In genomic region chr7:125762883-125763830, GRCm38 (mm10) we compare ENCODE assay signal across 12 mouse cellular contexts. TPM values are rescaled to one million over a fixed set of nuclear protein-coding genes. Genes with fewer than 3 reads are reported as not detected.
A peak's percentile ranks its signal among the peaks of the same experiment; 100 is the strongest.
DNase-seq lines count a peak whose midpoint lies in the region; ATAC-seq and TF ChIP-seq lines count a peak whose summit lies in the region.
"Had no signal": no experiment of that assay in that cellular context is flagged by ENCODE, and none has a peak within 500 bp of the region (broad histone marks: within the 10 kb centered on the region; RNA-seq: fewer than 3 reads in every experiment).

No protein-coding gene starts in this region.

- peaks cover 76% of the 10 kb centered on the region for H3K27me3 ChIP-seq in forebrain, embryonic 10.5 days (ENCODE audit: poor library complexity, severe bottlenecking)
- H3K27me3 ChIP-seq in forebrain, embryonic 15.5 days, result no peaks in the 10 kb centered on the region
- H3K27me3 ChIP-seq in lung, embryonic 16.5 days (ENCODE audit: control insufficient read depth, insufficient read depth, low read depth, low read length), result no peaks in the 10 kb centered on the region
- no peaks in the 10 kb centered on the region for H3K27me3 ChIP-seq in hindbrain, embryonic 15.5 days

- H3K36me3 ChIP-seq in forebrain, embryonic 10.5 days (replicated peaks), result peaks cover 19% of the 10 kb centered on the region
- H3K36me3 ChIP-seq in forebrain, embryonic 15.5 days, result peaks cover 5% of the 10 kb centered on the region; the same call in 1 of the 2 replicates
- 0 out of 2 replicates have a peak, but pooled peaks cover 2% of the 10 kb centered on the region for H3K36me3 ChIP-seq in lung, embryonic 16.5 days (ENCODE audit: control insufficient read depth, insufficient read depth, low read length)
- H3K36me3 ChIP-seq in hindbrain, embryonic 15.5 days, result 0 out of 2 replicates have a peak, but pooled peaks cover 3% of the 10 kb centered on the region

- no peak overlapping the region for H3K4me3 ChIP-seq in forebrain, embryonic 10.5 days
- H3K4me3 ChIP-seq in forebrain, embryonic 15.5 days, result no peak overlapping the region
- no peak overlapping the region for H3K4me3 ChIP-seq in lung, embryonic 16.5 days (ENCODE audit: low read length)
- no peak overlapping the region for H3K4me3 ChIP-seq in hindbrain, embryonic 15.5 days
- no peak overlapping the region for H3K4me3 ChIP-seq in left cerebral cortex, adult 2 months

- H3K4me1 ChIP-seq in forebrain, embryonic 10.5 days, result peaks cover 30% of the 10 kb centered on the region
- H3K4me1 ChIP-seq in forebrain, embryonic 15.5 days, result peaks cover 10% of the 10 kb centered on the region
- H3K4me1 ChIP-seq in lung, embryonic 16.5 days (replicated peaks; ENCODE audit: control insufficient read depth, insufficient read depth, low read length), result 0 out of 2 replicates have a peak, but pooled peaks cover 4% of the 10 kb centered on the region
- H3K4me1 ChIP-seq in hindbrain, embryonic 15.5 days (replicated peaks), result peaks cover 26% of the 10 kb centered on the region

- peak overlapping the region; percentile 52 for H3K27ac ChIP-seq in forebrain, embryonic 10.5 days
- no peak overlapping the region for H3K27ac ChIP-seq in forebrain, embryonic 15.5 days (replicated peaks)
- H3K27ac ChIP-seq in lung, embryonic 16.5 days (ENCODE audit: low read length), result peak overlapping the region; percentile 70
- no peak overlapping the region for H3K27ac ChIP-seq in hindbrain, embryonic 15.5 days (replicated peaks)
- H3K27ac ChIP-seq in left cerebral cortex, adult 2 months, result no peak overlapping the region

- intact Hi-C loops in left cerebral cortex, adult 2 months (cut with DNase I), result no loop called here

- no peak overlapping the region for H3K4me2 ChIP-seq in forebrain, embryonic 15.5 days (replicated peaks)
- no peak overlapping the region for H3K4me2 ChIP-seq in lung, embryonic 16.5 days (ENCODE audit: low read depth, low read length)
- no peak overlapping the region for H3K4me2 ChIP-seq in hindbrain, embryonic 15.5 days

- no peaks in the 10 kb centered on the region for H3K9me3 ChIP-seq in forebrain, embryonic 10.5 days
- no peaks in the 10 kb centered on the region for H3K9me3 ChIP-seq in forebrain, embryonic 15.5 days
- H3K9me3 ChIP-seq in lung, embryonic 16.5 days (ENCODE audit: control insufficient read depth, low read length), result no peaks in the 10 kb centered on the region
- no peaks in the 10 kb centered on the region for H3K9me3 ChIP-seq in hindbrain, embryonic 15.5 days

- WGBS in forebrain, embryonic 10.5 days, result 24% methylated on average over 7 of the region's 7 CpGs
- WGBS in forebrain, embryonic 15.5 days, result 19% methylated on average over 7 of the region's 7 CpGs
- WGBS in lung, embryonic 16.5 days, result 76% methylated on average over 7 of the region's 7 CpGs
- WGBS in hindbrain, embryonic 15.5 days, result 36% methylated on average over 7 of the region's 7 CpGs

- no peak for TF ChIP-seq CTCF in left cerebral cortex, adult 2 months (IDR thresholded peaks at IDR 0.05)

- peak; percentile 53 for DNase-seq in forebrain, embryonic 10.5 days (ENCODE audit: extremely low spot score, low spot score)
- no peak for DNase-seq in lung, postnatal 14 days
- peak; percentile 44 for DNase-seq in retina, embryonic 14.5 days (ENCODE audit: low spot score)
- no peak for DNase-seq in left cerebral cortex, adult 2 months (ENCODE audit: extremely low spot score in 1 of 2, low spot score in 2 of 2)
- DNase-seq in gastrocnemius, adult 18-20 months (ENCODE audit: low spot score), result no peak
- DNase-seq: adrenal gland, adult 8-10 months; cerebellum, postnatal 25 days; kidney, adult 8-10 months; lung, adult 2 months had no signal

- no peak for ATAC-seq in forebrain, embryonic 15.5 days (replicated peaks)
- ATAC-seq in lung, embryonic 16.5 days (ENCODE audit: low read depth), result no peak
- ATAC-seq in hindbrain, embryonic 15.5 days (ENCODE audit: low FRiP score, low read depth), result peak; percentile 50; the same call in 1 of the 2 replicates

- H3K9ac ChIP-seq in forebrain, embryonic 15.5 days (replicated peaks), result no peak overlapping the region
- H3K9ac ChIP-seq in lung, embryonic 16.5 days (ENCODE audit: low read length), result no peak overlapping the region
- no peak overlapping the region for H3K9ac ChIP-seq in hindbrain, embryonic 15.5 days

RNA-seq across cellular contexts. Expression of gene D430042O09Rik, which starts 55.5 kb away (rescaled TPM):
- polyA plus RNA-seq in forebrain, embryonic 10.5 days (2016; fragmentation: Nextera tagmentation; extraction: Ambion mirVana), result 8.9 and 9.4 TPM in 2 replicates
- 7.8 and 7.9 TPM in 2 replicates for polyA plus RNA-seq in forebrain, embryonic 15.5 days (2015; fragmentation: Nextera tagmentation; extraction: Ambion mirVana)
- polyA plus RNA-seq in lung, embryonic 16.5 days (2015; fragmentation: Nextera tagmentation; extraction: Ambion mirVana), result 10.3 and 13.0 TPM in 2 replicates
- polyA plus RNA-seq in hindbrain, embryonic 15.5 days (2015; fragmentation: Nextera tagmentation; extraction: Ambion mirVana), result 6.9 and 7.4 TPM in 2 replicates
- 10 to 100 TPM; 25.9 to 28.3 TPM for total RNA-seq in left cerebral cortex, adult 2 months (2021)
- total RNA-seq in gastrocnemius, adult 18-20 months (2021), result 1 to 10 TPM; 7.0 to 7.1 TPM

RNA-seq across cellular contexts. Expression of gene Gtf3c1, which starts 55.6 kb away (rescaled TPM):
- polyA plus RNA-seq in forebrain, embryonic 10.5 days (2016; fragmentation: Nextera tagmentation; extraction: Ambion mirVana), result 43.5 and 46.6 TPM in 2 replicates
- 36.8 and 39.1 TPM in 2 replicates for polyA plus RNA-seq in forebrain, embryonic 15.5 days (2015; fragmentation: Nextera tagmentation; extraction: Ambion mirVana)
- polyA plus RNA-seq in lung, embryonic 16.5 days (2015; fragmentation: Nextera tagmentation; extraction: Ambion mirVana), result 29.5 and 30.5 TPM in 2 replicates
- 29.1 and 29.8 TPM in 2 replicates for polyA plus RNA-seq in hindbrain, embryonic 15.5 days (2015; fragmentation: Nextera tagmentation; extraction: Ambion mirVana)
- total RNA-seq in left cerebral cortex, adult 2 months (2021), result 100 to 1,000 TPM; 103 to 107 TPM
- total RNA-seq in gastrocnemius, adult 18-20 months (2021), result 10 to 100 TPM; 27.9 to 32.2 TPM

Comparison
In these comparisons a context has a peak if more than half of its experiments do, and no peak if none do; other contexts are left out.
1. H3K27ac ChIP-seq: peak in forebrain, embryonic 10.5 days (single experiment) and lung, embryonic 16.5 days (single experiment); none in forebrain, embryonic 15.5 days (single experiment), hindbrain, embryonic 15.5 days (single experiment) and left cerebral cortex, adult 2 months (single experiment).
2. DNase-seq: peak in forebrain, embryonic 10.5 days (single experiment) and retina, embryonic 14.5 days (single experiment); none in lung, postnatal 14 days (single experiment), left cerebral cortex, adult 2 months (0 of 2) and gastrocnemius, adult 18-20 months (single experiment).